Mouse (Mus musculus) liver, embryonic 14.5 days (tissue): ENCODE data around the gene Lrmda.

Experiments used
- CTCF ChIP-seq: IDR thresholded peaks from 2 replicates; pipeline ENCODE4 v1.5.1; 2016; ENCODE audit warnings: antibody characterized with exemption, low read depth, control low read depth
- EP300 ChIP-seq: IDR thresholded peaks from 2 replicates; pipeline ENCODE4 v1.6.1; 2016; ENCODE audit warnings: antibody characterized with exemption, low read depth

GRCm38 (mm10) chr14:22367615-22368014 lies 348.1 kb downstream of the Lrmda start:
- TF ChIP-seq EP300 = no peak
- no peak for TF ChIP-seq CTCF
